18 mouse cellular contexts compared by ENCODE assay signal in genomic region chr19:3834301-3834700, GRCm38 (mm10). TPM values are rescaled to one million over a fixed set of nuclear protein-coding genes. Genes with fewer than 3 reads are reported as not detected.
DNase-seq lines count a peak whose midpoint lies in the region; ATAC-seq and TF ChIP-seq lines count a peak whose summit lies in the region.
"Had no signal": no experiment of that assay in that cellular context is flagged by ENCODE, and none has a peak within 500 bp of the region (broad histone marks: within the 10 kb centered on the region; RNA-seq: fewer than 3 reads in every experiment).

No protein-coding gene starts in this region.

- DNase-seq in heart, adult 11 months = peak; percentile 78
- DNase-seq in heart, postnatal 14 days = no peak
- peak; percentile 98 for DNase-seq in liver, adult 2 months (ENCODE audit: extremely low read depth, low read depth, low spot score)
- DNase-seq in liver, embryonic 11.5 days (ENCODE audit: low spot score) = no peak
- no peak for DNase-seq in adipocyte (ENCODE audit: low spot score)
- no peak for DNase-seq in ovary, postnatal 10 days (ENCODE audit: low spot score)
- DNase-seq: cerebellum, adult 18-20 months; lung, postnatal 36 days; right cerebral cortex, postnatal 4 days; thymus, adult 18-20 months; thymus, postnatal 4 days had no signal

- H3K4me3 ChIP-seq in liver, adult 2 months (ENCODE audit: insufficient read depth, low read depth, low read length) = no peak overlapping the region
- no peak overlapping the region for H3K4me3 ChIP-seq in liver, embryonic 11.5 days (ENCODE audit: low read depth, low read length)
- H3K4me3 ChIP-seq in intestine, embryonic 15.5 days (replicated peaks) = no peak overlapping the region
- no peak overlapping the region for H3K4me3 ChIP-seq in small intestine, adult 2 months (ENCODE audit: low read depth, low read length)
- H3K4me3 ChIP-seq: forebrain, embryonic 10.5 days; heart, embryonic 10.5 days; hindbrain, embryonic 12.5 days; limb, embryonic 12.5 days had no signal

- ATAC-seq in liver, embryonic 11.5 days (replicated peaks; ENCODE audit: low FRiP score) = no peak
- ATAC-seq in intestine, embryonic 15.5 days = no peak

- no peak overlapping the region for H3K4me2 ChIP-seq in liver, embryonic 11.5 days
- no peak overlapping the region for H3K4me2 ChIP-seq in intestine, embryonic 15.5 days (replicated peaks)
- H3K4me2 ChIP-seq: hindbrain, embryonic 12.5 days; limb, embryonic 12.5 days had no signal

- no peaks in the 10 kb centered on the region for H3K9me3 ChIP-seq in liver, embryonic 11.5 days (ENCODE audit: control insufficient read depth, low read length)
- H3K9me3 ChIP-seq in intestine, embryonic 15.5 days = no peaks in the 10 kb centered on the region
- H3K9me3 ChIP-seq: forebrain, embryonic 10.5 days; G1E; heart, embryonic 10.5 days; hindbrain, embryonic 12.5 days; limb, embryonic 12.5 days had no signal

- H3K79me2 ChIP-seq in liver, adult 2 months (ENCODE audit: control insufficient read depth, insufficient read depth, low read length) = no peaks in the 10 kb centered on the region

- no peaks in the 10 kb centered on the region for H3K27me3 ChIP-seq in liver, adult 2 months (ENCODE audit: control insufficient read depth, insufficient read depth, low read length)
- no peaks in the 10 kb centered on the region for H3K27me3 ChIP-seq in liver, embryonic 11.5 days (replicated peaks; ENCODE audit: control insufficient read depth, insufficient read depth, low read length)
- H3K27me3 ChIP-seq in intestine, embryonic 15.5 days (replicated peaks) = no peaks in the 10 kb centered on the region
- H3K27me3 ChIP-seq in small intestine, adult 2 months (ENCODE audit: control insufficient read depth, insufficient read depth, low read length) = no peaks in the 10 kb centered on the region
- H3K27me3 ChIP-seq: hindbrain, embryonic 12.5 days; limb, embryonic 12.5 days had no signal

- H3K9ac ChIP-seq in liver, adult 2 months (ENCODE audit: low read depth, low read length) = no peak overlapping the region
- no peak overlapping the region for H3K9ac ChIP-seq in liver, embryonic 11.5 days (ENCODE audit: low read depth, low read length)
- H3K9ac ChIP-seq in intestine, embryonic 15.5 days = no peak overlapping the region
- H3K9ac ChIP-seq: hindbrain, embryonic 12.5 days; limb, embryonic 12.5 days had no signal

- intact Hi-C loops in heart, postnatal 14 days (cut with DNase I) = no loop called here

- H3K36me3 ChIP-seq in liver, adult 2 months (ENCODE audit: control insufficient read depth, insufficient read depth, low read length) = no peaks in the 10 kb centered on the region
- no peaks in the 10 kb centered on the region for H3K36me3 ChIP-seq in liver, embryonic 11.5 days (ENCODE audit: control insufficient read depth, insufficient read depth, low read length)
- no peaks in the 10 kb centered on the region for H3K36me3 ChIP-seq in intestine, embryonic 15.5 days
- no peaks in the 10 kb centered on the region for H3K36me3 ChIP-seq in small intestine, adult 2 months (ENCODE audit: control insufficient read depth, insufficient read depth, low read length)
- H3K36me3 ChIP-seq: forebrain, embryonic 10.5 days; G1E; heart, embryonic 10.5 days; hindbrain, embryonic 12.5 days; limb, embryonic 12.5 days had no signal

- peaks cover 15% of the 10 kb centered on the region for H3K4me1 ChIP-seq in liver, adult 2 months (ENCODE audit: control insufficient read depth, insufficient read depth, low read length)
- peaks cover 11% of the 10 kb centered on the region for H3K4me1 ChIP-seq in liver, embryonic 11.5 days (replicated peaks; ENCODE audit: control insufficient read depth, insufficient read depth, low read length)
- peaks cover 14% of the 10 kb centered on the region for H3K4me1 ChIP-seq in intestine, embryonic 15.5 days (replicated peaks)
- H3K4me1 ChIP-seq in small intestine, adult 2 months (ENCODE audit: control insufficient read depth, insufficient read depth, insufficient read length, low read length) = peaks cover 23% of the 10 kb centered on the region
- H3K4me1 ChIP-seq: forebrain, embryonic 10.5 days; hindbrain, embryonic 12.5 days; limb, embryonic 12.5 days had no signal

- no peak for TF ChIP-seq POLR2A in liver, adult 2 months (IDR thresholded peaks at IDR 0.05; ENCODE audit: extremely low read depth, insufficient read depth, low read length)
- no peak for TF ChIP-seq POLR2A in small intestine, adult 2 months (IDR thresholded peaks at IDR 0.05; ENCODE audit: low read depth, low read length)

- 29% methylated on average over 7 of the region's 7 CpGs for WGBS in liver, adult 2 months
- WGBS in liver, embryonic 11.5 days = 87% methylated on average over 7 of the region's 7 CpGs
- WGBS in intestine, embryonic 15.5 days = 75% methylated on average over 7 of the region's 7 CpGs
- WGBS in small intestine, adult 2 months = 62% methylated on average over 7 of the region's 7 CpGs

- TF ChIP-seq CTCF in liver, adult 2 months (IDR thresholded peaks at IDR 0.05; ENCODE audit: low read depth, low read length) = no peak
- TF ChIP-seq CTCF in small intestine, adult 2 months (IDR thresholded peaks at IDR 0.05; ENCODE audit: extremely low read depth, insufficient read length, insufficient replicate concordance, low read depth, low read length) = no peak

- H3K27ac ChIP-seq in liver, adult 2 months (replicated peaks; ENCODE audit: insufficient read depth, low read depth, low read length) = peak overlapping the region; percentile 82
- no peak overlapping the region for H3K27ac ChIP-seq in liver, embryonic 11.5 days (ENCODE audit: low read depth, low read length)
- H3K27ac ChIP-seq in intestine, embryonic 15.5 days = peak overlapping the region; percentile 48; the same call in 1 of the 2 replicates
- peak overlapping the region; percentile 84; the same call in 1 of the 2 replicates for H3K27ac ChIP-seq in small intestine, adult 2 months (ENCODE audit: insufficient read depth, low read depth, low read length)
- H3K27ac ChIP-seq: forebrain, embryonic 10.5 days; heart, embryonic 10.5 days; hindbrain, embryonic 12.5 days; limb, embryonic 12.5 days had no signal

RNA-seq across cellular contexts. Expression of gene Chka, which starts 17.3 kb away (rescaled TPM):
- total RNA-seq in heart, postnatal 14 days (2021) = 10 to 100 TPM; 15.1 to 15.7 TPM
- 11.9 and 26.0 TPM in 2 replicates for total RNA-seq in liver, adult 2 months (2014; rRNA removed)
- 56.7 and 62.0 TPM in 2 replicates for polyA plus RNA-seq in liver, adult 2 months (2012; rRNA removed)
- polyA plus RNA-seq in liver, embryonic 11.5 days (2014; fragmentation: Nextera tagmentation; extraction: Ambion mirVana) = 35.4 and 37.5 TPM in 2 replicates
- polyA plus RNA-seq in intestine, embryonic 15.5 days (2015; fragmentation: Nextera tagmentation; extraction: Ambion mirVana) = 63.3 and 68.5 TPM in 2 replicates
- 85.2 and 214 TPM in 2 replicates for polyA plus RNA-seq in small intestine, adult 2 months (2012; rRNA removed)

Comparison
In these comparisons a context has a peak if more than half of its experiments do, and no peak if none do; other contexts are left out.
1. DNase-seq: peak in heart, adult 11 months (single experiment) and liver, adult 2 months (single experiment); none in heart, postnatal 14 days (0 of 2), liver, embryonic 11.5 days (single experiment), adipocyte (single experiment) and ovary, postnatal 10 days (single experiment).